Mouse (Mus musculus) liver, adult 2 months (tissue): ENCODE measurements around the gene Brd2.
A peak's percentile ranks its signal among the peaks of the same experiment; 100 is the strongest.

ENCODE experiments used
- CTCF ChIP-seq: fragments of 200-500 bp; IDR thresholded peaks from 2 replicates; pipeline ENCODE4 v1.5.1; 2011; ENCODE audit warnings: low read depth, low read length, control low read depth
- POLR2A ChIP-seq: fragments of 200-500 bp; IDR thresholded peaks from 2 replicates; pipeline ENCODE4 v1.6.1; 2011; ENCODE audit warnings: low read length, control low read depth; ENCODE audit not compliant: insufficient read depth; ENCODE audit errors: extremely low read depth

DNA sequence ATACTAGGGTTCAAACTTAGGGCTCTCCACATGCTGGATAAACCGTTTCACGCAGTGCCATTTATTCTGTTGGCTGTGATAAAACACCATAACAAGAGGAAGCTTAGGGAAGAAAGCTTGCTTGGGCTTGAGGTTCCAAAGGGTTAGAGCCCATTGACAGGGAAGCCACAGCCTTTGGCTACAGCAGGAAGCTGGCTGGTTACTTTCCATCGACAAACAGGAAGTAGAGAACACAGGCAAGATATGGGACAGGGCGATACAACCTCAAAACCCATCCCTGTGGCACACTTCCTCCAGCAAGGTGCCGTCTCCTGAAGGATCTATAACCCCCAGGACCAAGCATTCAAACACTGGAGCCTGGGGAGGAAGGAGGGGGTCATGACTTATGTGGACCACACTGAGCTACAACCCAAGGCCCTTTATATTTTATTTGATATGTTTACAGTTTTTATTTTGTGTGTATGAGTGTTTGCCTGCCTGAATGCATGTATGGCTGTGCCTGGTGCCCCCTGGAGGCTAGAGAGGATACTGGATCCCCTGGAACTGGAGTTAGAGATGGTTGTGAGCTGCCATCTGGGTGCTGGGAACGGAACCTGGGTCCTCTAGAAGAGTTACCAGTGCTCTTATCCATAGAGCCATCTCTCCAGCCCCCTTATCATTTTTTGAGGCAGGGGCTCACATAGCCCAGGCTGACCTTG lies 42.7 kb upstream of the Brd2 start:
- TF ChIP-seq POLR2A (no peak), CTCF (peak; percentile 25; the same call in 1 of the 2 replicates)
